Mouse (Mus musculus) left cerebral cortex, adult 11 months (tissue): ENCODE data around the gene Unc80.
"Not testable (repeated sequence)": the region's sequence is repeated elsewhere in the genome, so short reads cannot be mapped to it uniquely, and the experiment has no call there.

Experiments
- DNase-seq: peaks from one replicate; pipeline ENCODE4 v3.0.0; 2022; ENCODE audit warnings: low spot score

The Unc80 gene

GRCm38 (mm10) chr1:66617188-66617587 is 149.0 kb downstream of the Unc80 start:
- no peak for DNase-seq

- DNase-seq: no peak
These were observed 170.0 kb downstream of the Unc80 start for GRCm38 (mm10) chr1:66638177-66638576.

GRCm38 (mm10) chr1:66646894-66647293 is 178.7 kb downstream of the Unc80 start:
- DNase-seq: no peak

GRCm38 (mm10) chr1:66649568-66649967 is 181.4 kb downstream of the Unc80 start:
- DNase-seq: peak; percentile 50

- no peak for DNase-seq
These were observed 181.8 kb downstream of the Unc80 start for GRCm38 (mm10) chr1:66650006-66650405.

GRCm38 (mm10) chr1:66655119-66655746 is 187.1 kb downstream of the Unc80 start:
- no peak for DNase-seq

GRCm38 (mm10) chr1:66655747-66656119 is 187.6 kb downstream of the Unc80 start:
- DNase-seq: no peak

- no peak for DNase-seq
These were observed 203.3 kb downstream of the Unc80 start for GRCm38 (mm10) chr1:66671475-66671874.

- no peak for DNase-seq
These were observed 204.6 kb downstream of the Unc80 start for GRCm38 (mm10) chr1:66672812-66673211.

- DNase-seq: no peak
These were observed 209.8 kb downstream of the Unc80 start for GRCm38 (mm10) chr1:66677928-66678327.

GRCm38 (mm10) chr1:66678662-66679061 is 210.5 kb downstream of the Unc80 start:
- DNase-seq: no peak

- DNase-seq: no peak
These were observed 214.8 kb downstream of the Unc80 start for GRCm38 (mm10) chr1:66682974-66683373.

- no peak for DNase-seq
These were observed 223.6 kb downstream of the Unc80 start for GRCm38 (mm10) chr1:66691772-66692171.

- DNase-seq: no peak
These were observed 224.1 kb downstream of the Unc80 start for GRCm38 (mm10) chr1:66692308-66692707.

GRCm38 (mm10) chr1:66692780-66693392 is 224.7 kb downstream of the Unc80 start:
- DNase-seq: no peak

GRCm38 (mm10) chr1:66694266-66694665 is 226.1 kb downstream of the Unc80 start:
- DNase-seq: no peak

- DNase-seq: no peak
These were observed 227.1 kb downstream of the Unc80 start for GRCm38 (mm10) chr1:66695296-66695695.

- DNase-seq: not testable (repeated sequence)
These were observed 231.5 kb downstream of the Unc80 start for GRCm38 (mm10) chr1:66699630-66700029.

GRCm38 (mm10) chr1:66700149-66700692 is 232.1 kb downstream of the Unc80 start:
- DNase-seq: no peak

GRCm38 (mm10) chr1:66700693-66701575 is 232.8 kb downstream of the Unc80 start, which contains the start of gene Rpe:
Gene Rpe, plus strand, starts transcription at chr1:66700831.
- peak; percentile 83 for DNase-seq

GRCm38 (mm10) chr1:66701576-66701940 is 233.4 kb downstream of the Unc80 start:
- DNase-seq: no peak

- no peak for DNase-seq
These were observed 234.6 kb downstream of the Unc80 start for GRCm38 (mm10) chr1:66702623-66703345.
